Comparison of ENCODE assay signal across 8 mouse cellular contexts in genomic region chr3:9885565-9885964, GRCm38 (mm10).
DNase-seq lines count a peak whose midpoint lies in the region; ATAC-seq and TF ChIP-seq lines count a peak whose summit lies in the region.

No protein-coding gene starts in this region.

- H3K4me1 ChIP-seq in liver, embryonic 11.5 days (replicated peaks; ENCODE audit: control insufficient read depth, insufficient read depth, low read length) = no peaks in the 10 kb centered on the region; the same call in 1 of the 2 replicates
- peaks cover 24% of the 10 kb centered on the region for H3K4me1 ChIP-seq in hindbrain, embryonic 15.5 days (replicated peaks)
- peaks cover 5% of the 10 kb centered on the region; the same call in 1 of the 2 replicates for H3K4me1 ChIP-seq in lung, embryonic 14.5 days (ENCODE audit: insufficient read depth)
- H3K4me1 ChIP-seq in stomach, embryonic 15.5 days = peaks cover 4% of the 10 kb centered on the region; the same call in 1 of the 2 replicates

- TF ChIP-seq CTCF in lung, embryonic 14.5 days (IDR thresholded peaks at IDR 0.05; ENCODE audit: low read depth) = no peak

- no peak overlapping the region for H3K9ac ChIP-seq in liver, embryonic 11.5 days (ENCODE audit: low read depth, low read length)
- H3K9ac ChIP-seq in hindbrain, embryonic 15.5 days = no peak overlapping the region
- H3K9ac ChIP-seq in lung, embryonic 14.5 days = no peak overlapping the region
- no peak overlapping the region for H3K9ac ChIP-seq in stomach, embryonic 15.5 days

- no peaks in the 10 kb centered on the region for H3K36me3 ChIP-seq in liver, embryonic 11.5 days (ENCODE audit: control insufficient read depth, insufficient read depth, low read length)
- H3K36me3 ChIP-seq in hindbrain, embryonic 15.5 days = no peaks in the 10 kb centered on the region
- H3K36me3 ChIP-seq in lung, embryonic 14.5 days (ENCODE audit: insufficient read depth) = no peaks in the 10 kb centered on the region
- no peaks in the 10 kb centered on the region for H3K36me3 ChIP-seq in stomach, embryonic 15.5 days

- WGBS in liver, embryonic 11.5 days = 67% methylated on average over 8 of the region's 8 CpGs
- 27% methylated on average over 8 of the region's 8 CpGs for WGBS in hindbrain, embryonic 15.5 days
- WGBS in lung, embryonic 14.5 days = 41% methylated on average over 8 of the region's 8 CpGs
- 40% methylated on average over 8 of the region's 8 CpGs for WGBS in stomach, embryonic 15.5 days

- no peak overlapping the region for H3K4me3 ChIP-seq in liver, embryonic 11.5 days (ENCODE audit: low read depth, low read length)
- H3K4me3 ChIP-seq in hindbrain, embryonic 15.5 days = no peak overlapping the region
- H3K4me3 ChIP-seq in lung, embryonic 14.5 days (ENCODE audit: low read depth, low read length) = no peak overlapping the region
- H3K4me3 ChIP-seq in stomach, embryonic 15.5 days (replicated peaks) = no peak overlapping the region

- ATAC-seq in liver, embryonic 11.5 days (replicated peaks; ENCODE audit: low FRiP score) = no peak
- peak; percentile 35; the same call in 1 of the 2 replicates for ATAC-seq in hindbrain, embryonic 15.5 days (ENCODE audit: low FRiP score, low read depth)
- ATAC-seq in lung, embryonic 14.5 days (ENCODE audit: insufficient read depth) = 0 out of 2 replicates have a peak, but pooled peaks have one; percentile 19
- ATAC-seq in stomach, embryonic 15.5 days (ENCODE audit: insufficient read depth, low FRiP score, low read depth) = no peak

- no peak overlapping the region for H3K27ac ChIP-seq in liver, embryonic 11.5 days (ENCODE audit: low read depth, low read length)
- H3K27ac ChIP-seq in hindbrain, embryonic 15.5 days (replicated peaks) = peak overlapping the region; percentile 43; the same call in 1 of the 2 replicates
- H3K27ac ChIP-seq in lung, embryonic 14.5 days (ENCODE audit: low read depth) = peak overlapping the region; percentile 66
- H3K27ac ChIP-seq in stomach, embryonic 15.5 days = 0 out of 2 replicates have a peak overlapping the region, but pooled peaks have one; percentile 41

- H3K27me3 ChIP-seq in liver, embryonic 11.5 days (replicated peaks; ENCODE audit: control insufficient read depth, insufficient read depth, low read length) = no peaks in the 10 kb centered on the region
- H3K27me3 ChIP-seq in hindbrain, embryonic 15.5 days = no peaks in the 10 kb centered on the region
- no peaks in the 10 kb centered on the region for H3K27me3 ChIP-seq in lung, embryonic 14.5 days (ENCODE audit: insufficient read depth, low read length)
- no peaks in the 10 kb centered on the region for H3K27me3 ChIP-seq in stomach, embryonic 15.5 days (replicated peaks)

- H3K9me3 ChIP-seq in liver, embryonic 11.5 days (ENCODE audit: control insufficient read depth, low read length) = no peaks in the 10 kb centered on the region
- no peaks in the 10 kb centered on the region for H3K9me3 ChIP-seq in hindbrain, embryonic 15.5 days
- H3K9me3 ChIP-seq in lung, embryonic 14.5 days (ENCODE audit: low read depth, low read length) = no peaks in the 10 kb centered on the region
- H3K9me3 ChIP-seq in stomach, embryonic 15.5 days = no peaks in the 10 kb centered on the region

- peak; percentile 28 for DNase-seq in liver, embryonic 11.5 days (ENCODE audit: low spot score)
- no peak for DNase-seq in liver
- DNase-seq in brain, adult 2 months (ENCODE audit: low read depth, low spot score) = peak; percentile 82
- peak; percentile 23 for DNase-seq in fibroblast of lung, adult 2 months (ENCODE audit: low read depth)
- peak; percentile 83 for DNase-seq in lung, embryonic 14.5 days
- DNase-seq in spleen, postnatal 14 days (ENCODE audit: low spot score in 2 of 2) = no peak

- H3K4me2 ChIP-seq in liver, embryonic 11.5 days = no peak overlapping the region
- no peak overlapping the region for H3K4me2 ChIP-seq in hindbrain, embryonic 15.5 days
- no peak overlapping the region for H3K4me2 ChIP-seq in lung, embryonic 14.5 days
- no peak overlapping the region for H3K4me2 ChIP-seq in stomach, embryonic 15.5 days

Comparison
In these comparisons a context has a peak if more than half of its experiments do, and no peak if none do; other contexts are left out.
1. DNase-seq: peak in liver, embryonic 11.5 days (single experiment), brain, adult 2 months (single experiment), fibroblast of lung, adult 2 months (single experiment) and lung, embryonic 14.5 days (single experiment); none in liver (single experiment) and spleen, postnatal 14 days (0 of 2).
2. ATAC-seq: peak in hindbrain, embryonic 15.5 days (single experiment) and lung, embryonic 14.5 days (single experiment); none in liver, embryonic 11.5 days (single experiment) and stomach, embryonic 15.5 days (single experiment).